Mouse (Mus musculus) hindbrain, embryonic 15.5 days (tissue): ENCODE results near the gene Ankrd50. TPM values are rescaled to one million over a fixed set of nuclear protein-coding genes. Genes with fewer than 3 reads are reported as not detected.
A peak's percentile ranks its signal among the peaks of the same experiment; 100 is the strongest.

Experiments
- ATAC-seq: fragments of 200-750 bp; cut with Nextera tagmentation; 2 replicates; pipeline ENCODE4 v1.8.0; 2017; ENCODE audit warnings: low read depth, moderate number of reproducible peaks, moderate TSS enrichment; ENCODE audit not compliant: low FRiP score
- H3K27ac ChIP-seq: fragments of 300-500 bp; sonication (generic); replicated peaks from 2 replicates; pipeline ENCODE4 v1.5.1; 2015; ENCODE audit warnings: mild to moderate bottlenecking, inconsistent platforms
- H3K27me3 ChIP-seq: fragments of 300-500 bp; sonication (generic); 2 replicates; pipeline ENCODE4 v1.6.1; 2015; ENCODE audit warnings: control low read depth, inconsistent platforms
- H3K36me3 ChIP-seq: fragments of 300-500 bp; sonication (generic); 2 replicates; pipeline ENCODE4 v1.6.1; 2015; ENCODE audit warnings: control low read depth, inconsistent platforms
- H3K4me1 ChIP-seq: fragments of 300-500 bp; sonication (generic); replicated peaks from 2 replicates; pipeline ENCODE4 v1.6.1; 2015; ENCODE audit warnings: control low read depth, inconsistent platforms
- H3K4me2 ChIP-seq: fragments of 300-500 bp; sonication (generic); 2 replicates; pipeline ENCODE4 v1.6.1; 2015; ENCODE audit warnings: moderate library complexity, mild to moderate bottlenecking, inconsistent platforms
- H3K4me3 ChIP-seq: fragments of 300-500 bp; sonication (generic); 2 replicates; pipeline ENCODE4 v1.5.1; 2015; ENCODE audit warnings: mild to moderate bottlenecking, inconsistent platforms
- H3K9ac ChIP-seq: fragments of 300-500 bp; sonication (generic); 2 replicates; pipeline ENCODE4 v1.6.1; 2015; ENCODE audit warnings: inconsistent platforms
- H3K9me3 ChIP-seq: fragments of 300-500 bp; sonication (generic); 2 replicates; pipeline ENCODE4 v1.6.1; 2016; ENCODE audit warnings: control low read depth, inconsistent platforms
- WGBS: fragments of 180-500 bp; shearing (Covaris S2); methylation state at CpG from one replicate; pipeline ENCODE4 v1.1.7; 2015; 5-methylcytosine and 5-hydroxymethylcytosine counted together
- polyA plus RNA-seq: library from polyadenylated mRNA; unstranded; fragments of >200 nt; fragmentation: Nextera tagmentation; extraction: Ambion mirVana; gene quantifications from 2 replicates; pipeline ENCODE4 v1.2.1, GENCODE M21; 2015

The Ankrd50 gene
- 18.8 and 20.6 TPM in 2 replicates for polyA plus RNA-seq

- 0% methylated on average over 65 of the region's 81 CpGs for WGBS
- Histone ChIP-seq H3K36me3 (0 out of 2 replicates have a peak, but pooled peaks cover 3% of the 10 kb centered on the region), H3K4me3 (peak within 1 kb of the TSS; percentile 76), H3K27ac (peak within 1 kb of the TSS; percentile 85), H3K4me2 (peak within 1 kb of the TSS; percentile 97), H3K27me3 (no peaks in the 10 kb centered on the region), H3K9ac (peak within 1 kb of the TSS; percentile 93), H3K4me1 (peaks cover 39% of the 10 kb centered on the region), H3K9me3 (no peaks in the 10 kb centered on the region)
- peak; percentile 98 for ATAC-seq
These were observed at the start of gene Ankrd50 for GRCm38 (mm10) chr3:38484191-38485106. Gene Ankrd50, minus strand, starts transcription at chr3:38484844.

GRCm38 (mm10) chr3:38534245-38534644, 49.6 kb upstream of the Ankrd50 start:
- H3K9me3 ChIP-seq: no peaks in the 10 kb centered on the region
- no peak overlapping the region for H3K4me2 ChIP-seq
- no peaks in the 10 kb centered on the region for H3K27me3 ChIP-seq
- ATAC-seq: no peak
- H3K27ac ChIP-seq: no peak overlapping the region
- H3K4me1 ChIP-seq: no peaks in the 10 kb centered on the region
- no peaks in the 10 kb centered on the region for H3K36me3 ChIP-seq
- no peak overlapping the region for H3K9ac ChIP-seq
- WGBS: 85% methylated on average over 6 of the region's 6 CpGs
- H3K4me3 ChIP-seq: no peak overlapping the region

- Histone ChIP-seq H3K4me1 (no peaks in the 10 kb centered on the region), H3K9me3 (no peaks in the 10 kb centered on the region), H3K27me3 (no peaks in the 10 kb centered on the region)
These were observed 35.8 kb upstream of the Ankrd50 start for GRCm38 (mm10) chr3:38520426-38520825.

GRCm38 (mm10) chr3:38519971-38520370, 35.3 kb upstream of the Ankrd50 start:
- ATAC-seq: no peak
- Histone ChIP-seq H3K27ac (no peak overlapping the region), H3K9ac (no peak overlapping the region), H3K4me3 (no peak overlapping the region), H3K36me3 (no peaks in the 10 kb centered on the region), H3K4me2 (no peak overlapping the region), H3K27me3 (no peaks in the 10 kb centered on the region), H3K4me1 (no peaks in the 10 kb centered on the region), H3K9me3 (no peaks in the 10 kb centered on the region)
- 71% methylated on average over 3 of the region's 3 CpGs for WGBS

More at GRCm38 (mm10) chr3:38520426-38520825, 35.8 kb upstream of the Ankrd50 start:
- Histone ChIP-seq H3K4me2 (no peak overlapping the region), H3K36me3 (no peaks in the 10 kb centered on the region), H3K27ac (no peak overlapping the region), H3K9ac (no peak overlapping the region), H3K4me3 (no peak overlapping the region)
- WGBS: 78% methylated on average over 2 of the region's 2 CpGs
- no peak for ATAC-seq

- WGBS: 69% methylated on average over 4 of the region's 4 CpGs
- ATAC-seq: no peak
- no peak overlapping the region for H3K4me3 ChIP-seq
- no peaks in the 10 kb centered on the region for H3K36me3 ChIP-seq
- no peak overlapping the region for H3K4me2 ChIP-seq
- H3K9ac ChIP-seq: no peak overlapping the region
- H3K4me1 ChIP-seq: peaks cover 5% of the 10 kb centered on the region; the same call in 1 of the 2 replicates
- no peaks in the 10 kb centered on the region for H3K27me3 ChIP-seq
- H3K9me3 ChIP-seq: no peaks in the 10 kb centered on the region
- no peak overlapping the region for H3K27ac ChIP-seq
These were observed 19.0 kb upstream of the Ankrd50 start for GRCm38 (mm10) chr3:38503606-38504005.

- Histone ChIP-seq H3K4me3 (no peak overlapping the region), H3K27ac (no peak overlapping the region), H3K4me1 (peaks cover 5% of the 10 kb centered on the region; the same call in 1 of the 2 replicates), H3K36me3 (no peaks in the 10 kb centered on the region), H3K9ac (no peak overlapping the region), H3K9me3 (no peaks in the 10 kb centered on the region), H3K27me3 (no peaks in the 10 kb centered on the region), H3K4me2 (no peak overlapping the region)
- no peak for ATAC-seq
- 35% methylated on average over 5 of the region's 5 CpGs for WGBS
These were observed 17.5 kb upstream of the Ankrd50 start for GRCm38 (mm10) chr3:38502156-38502555.

GRCm38 (mm10) chr3:38501739-38502138, 17.1 kb upstream of the Ankrd50 start:
- Histone ChIP-seq H3K9me3 (no peaks in the 10 kb centered on the region), H3K27me3 (no peaks in the 10 kb centered on the region), H3K36me3 (no peaks in the 10 kb centered on the region), H3K4me3 (no peak overlapping the region), H3K4me1 (peaks cover 5% of the 10 kb centered on the region; the same call in 1 of the 2 replicates), H3K4me2 (no peak overlapping the region), H3K27ac (no peak overlapping the region), H3K9ac (no peak overlapping the region)
- no peak for ATAC-seq
- WGBS: 82% methylated on average over 2 of the region's 2 CpGs

GRCm38 (mm10) chr3:38501316-38501715, 16.7 kb upstream of the Ankrd50 start:
- no peak overlapping the region for H3K9ac ChIP-seq
- no peak overlapping the region for H3K27ac ChIP-seq
- no peaks in the 10 kb centered on the region for H3K9me3 ChIP-seq
- H3K4me2 ChIP-seq: no peak overlapping the region
- no peaks in the 10 kb centered on the region for H3K27me3 ChIP-seq
- no peak overlapping the region for H3K4me3 ChIP-seq
- WGBS: 45% methylated on average over 5 of the region's 5 CpGs
- H3K36me3 ChIP-seq: no peaks in the 10 kb centered on the region
- H3K4me1 ChIP-seq: peaks cover 5% of the 10 kb centered on the region; the same call in 1 of the 2 replicates
- no peak for ATAC-seq

- Histone ChIP-seq H3K9me3 (no peaks in the 10 kb centered on the region), H3K36me3 (no peaks in the 10 kb centered on the region), H3K4me3 (no peak overlapping the region), H3K4me2 (no peak overlapping the region), H3K4me1 (peaks cover 5% of the 10 kb centered on the region; the same call in 1 of the 2 replicates), H3K9ac (no peak overlapping the region), H3K27ac (no peak overlapping the region), H3K27me3 (no peaks in the 10 kb centered on the region)
- 95% methylated on average over 3 of the region's 3 CpGs for WGBS
- ATAC-seq: no peak
These were observed 13.9 kb upstream of the Ankrd50 start for GRCm38 (mm10) chr3:38498561-38498960.

- Histone ChIP-seq H3K27ac (no peak overlapping the region), H3K9me3 (no peaks in the 10 kb centered on the region), H3K4me1 (peaks cover 2% of the 10 kb centered on the region; the same call in 1 of the 2 replicates), H3K9ac (no peak overlapping the region), H3K27me3 (no peaks in the 10 kb centered on the region), H3K4me2 (no peak overlapping the region), H3K36me3 (no peaks in the 10 kb centered on the region), H3K4me3 (no peak overlapping the region)
- WGBS: 79% methylated on average over 3 of the region's 3 CpGs
- no peak for ATAC-seq
These were observed 12.2 kb upstream of the Ankrd50 start for GRCm38 (mm10) chr3:38496795-38497385.

- WGBS: 79% methylated on average over 3 of the region's 3 CpGs
- Histone ChIP-seq H3K9ac (no peak overlapping the region), H3K27ac (no peak overlapping the region), H3K4me1 (no peaks in the 10 kb centered on the region), H3K4me2 (no peak overlapping the region), H3K27me3 (no peaks in the 10 kb centered on the region), H3K36me3 (no peaks in the 10 kb centered on the region), H3K4me3 (no peak overlapping the region), H3K9me3 (no peaks in the 10 kb centered on the region)
- no peak for ATAC-seq
These were observed 7.1 kb upstream of the Ankrd50 start for GRCm38 (mm10) chr3:38491702-38492101.

GRCm38 (mm10) chr3:38491236-38491635, 6.6 kb upstream of the Ankrd50 start:
- Histone ChIP-seq H3K4me3 (no peak overlapping the region), H3K9ac (no peak overlapping the region), H3K4me2 (no peak overlapping the region), H3K27ac (no peak overlapping the region), H3K4me1 (no peaks in the 10 kb centered on the region), H3K36me3 (no peaks in the 10 kb centered on the region), H3K9me3 (no peaks in the 10 kb centered on the region), H3K27me3 (no peaks in the 10 kb centered on the region)
- no peak for ATAC-seq
- WGBS: 77% methylated on average over 3 of the region's 3 CpGs
